Mouse (Mus musculus) embryonic fibroblast, embryonic 13.5 days (primary cell): ENCODE measurements around the gene Rad54l2. TPM values are rescaled to one million over a fixed set of nuclear protein-coding genes. Genes with fewer than 3 reads are reported as not detected.

ENCODE experiments used
- H3K27ac ChIP-seq: 2 replicates; pipeline ENCODE4 v1.5.1; 2012; ENCODE audit warnings: low read length, control low read depth, inconsistent platforms; ENCODE audit not compliant: insufficient read depth
- H3K4me1 ChIP-seq: 2 replicates; pipeline ENCODE4 v1.6.1; 2011; ENCODE audit warnings: low read length; ENCODE audit not compliant: control insufficient read depth, insufficient read depth
- H3K4me3 ChIP-seq: 2 replicates; pipeline ENCODE4 v1.5.1; 2011; ENCODE audit warnings: mild to moderate bottlenecking, control low read depth, low read length; ENCODE audit not compliant: insufficient read depth
- CTCF ChIP-seq: IDR thresholded peaks from 2 replicates; pipeline ENCODE4 v1.5.1; 2011; ENCODE audit warnings: mild to moderate bottlenecking, control low read depth, low read length, moderate library complexity, borderline replicate concordance; ENCODE audit not compliant: insufficient read depth
- POLR2A ChIP-seq: IDR thresholded peaks from 2 replicates; pipeline ENCODE4 v1.6.1; 2011; ENCODE audit warnings: low read depth, mild to moderate bottlenecking, control low read depth, low read length, moderate library complexity
- polyA plus RNA-seq: library from polyadenylated mRNA; stranded (reverse); fragments of >200 nt; gene quantifications from 2 replicates; pipeline ENCODE4 v1.2.4, GENCODE M21; 2011; ENCODE audit warnings: low read depth; ENCODE audit not compliant: missing spikeins, insufficient read length

Gene Rad54l2
- polyA plus RNA-seq, 1 experiment = 17.7 TPM

DNA sequence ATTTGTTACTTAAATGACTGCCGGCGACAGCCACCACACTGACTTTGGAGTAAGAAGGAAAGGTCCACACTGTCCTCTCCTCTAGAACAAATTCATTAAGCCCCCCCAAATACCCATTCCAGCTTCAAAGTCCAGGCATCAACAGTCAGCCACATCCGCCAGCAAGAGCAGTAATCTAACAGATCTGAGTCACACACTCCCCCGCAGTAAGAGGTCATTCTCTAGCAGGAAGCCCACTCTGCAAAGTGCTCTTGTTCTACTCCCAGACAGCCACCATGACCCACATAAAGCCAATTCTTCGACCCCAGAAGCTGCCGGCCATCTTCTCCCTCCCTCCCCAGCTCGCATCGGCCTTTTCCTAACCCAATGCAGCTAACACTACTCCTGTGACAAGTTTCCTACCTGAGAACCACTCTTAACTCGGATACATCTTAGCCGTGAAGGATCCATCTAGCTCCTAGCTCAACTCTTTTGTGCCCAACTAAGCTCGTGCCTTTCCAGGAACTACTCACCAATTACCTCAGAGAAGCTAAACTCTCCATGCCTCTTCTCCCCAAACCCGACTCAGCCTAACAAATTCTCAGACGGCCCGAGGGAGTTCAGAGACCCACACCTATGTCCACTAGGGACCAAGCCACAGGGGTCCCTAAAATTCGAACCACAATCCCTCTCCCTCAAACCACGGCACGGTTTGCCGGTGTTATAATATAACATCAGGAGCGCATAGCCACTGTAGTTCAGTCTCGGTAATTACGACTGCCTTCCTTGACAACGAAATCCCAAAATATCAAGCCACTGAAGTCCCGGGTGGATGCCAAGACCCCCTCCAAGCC lies 799 bp downstream of the Rad54l2 start:
- Histone ChIP-seq H3K4me3 (peak overlapping the region; percentile 97), H3K27ac (peak overlapping the region; percentile 89), H3K4me1 (no peaks in the 10 kb centered on the region; the same call in 1 of the 2 replicates)
- TF ChIP-seq POLR2A (0 out of 2 replicates have a peak, but pooled peaks have one; percentile 25), CTCF (no peak)

DNA sequence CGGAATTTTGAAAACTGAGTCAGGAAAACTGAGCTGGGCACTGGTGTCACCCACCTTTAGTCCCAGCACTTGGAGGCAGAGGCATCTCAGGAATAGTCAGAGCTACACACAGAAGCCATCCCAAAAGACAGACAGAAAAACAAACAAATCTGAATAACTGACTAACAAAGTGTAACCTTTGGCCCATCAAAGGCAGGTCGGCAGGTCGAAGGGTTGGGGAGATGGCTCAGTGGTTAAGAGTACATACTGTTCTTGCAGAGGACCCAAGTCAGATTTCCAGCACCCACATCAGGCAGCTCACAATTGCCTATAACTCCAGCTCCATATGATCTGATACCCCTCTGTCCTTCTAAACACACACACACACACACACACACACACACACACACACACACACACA lies 3.8 kb downstream of the Rad54l2 start:
- TF ChIP-seq CTCF (no peak), POLR2A (no peak)
- Histone ChIP-seq H3K27ac (no peak overlapping the region), H3K4me3 (no peak overlapping the region), H3K4me1 (no peaks in the 10 kb centered on the region; the same call in 1 of the 2 replicates)

DNA sequence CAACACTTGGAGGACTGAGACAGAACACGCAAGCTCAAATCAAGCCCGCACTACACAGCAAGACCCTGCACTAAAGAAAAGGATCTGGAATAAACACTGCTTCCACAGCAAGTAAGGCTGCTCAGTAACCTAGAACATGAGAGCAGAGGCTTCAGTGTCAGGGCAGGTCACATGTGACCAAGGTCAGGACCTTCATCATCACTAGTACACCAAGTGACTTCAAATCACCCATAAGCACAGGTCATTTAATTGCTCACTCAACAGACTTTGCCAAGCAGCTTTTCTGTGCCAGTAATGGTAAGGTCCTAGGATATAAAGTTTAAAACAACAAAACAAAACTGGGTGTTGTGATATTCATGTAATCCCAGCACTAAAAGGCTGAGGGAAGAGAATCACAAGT lies 5.4 kb downstream of the Rad54l2 start:
- no peak overlapping the region for H3K4me3 ChIP-seq
- no peak for TF ChIP-seq CTCF
- TF ChIP-seq POLR2A = no peak
- H3K4me1 ChIP-seq = no peaks in the 10 kb centered on the region; the same call in 1 of the 2 replicates
- H3K27ac ChIP-seq = no peak overlapping the region

DNA sequence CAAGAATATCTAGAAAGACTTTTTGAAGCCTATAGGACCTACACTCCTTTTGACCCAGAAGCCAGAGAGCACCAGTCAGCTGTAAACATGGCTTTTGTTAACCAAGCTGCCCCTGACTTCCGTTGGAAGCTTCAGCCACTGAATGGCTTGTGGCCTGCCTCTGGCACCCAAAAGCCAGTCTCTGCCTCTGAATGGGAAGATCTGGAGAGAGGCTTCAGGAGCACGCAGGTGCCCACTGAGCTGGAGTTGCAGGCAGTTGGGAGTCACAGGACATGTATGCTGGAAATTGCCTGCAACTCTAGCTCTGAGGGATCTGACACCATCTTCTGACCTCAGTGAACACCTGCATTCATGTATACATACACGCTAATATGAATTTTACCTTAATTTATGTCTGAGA lies 8.9 kb downstream of the Rad54l2 start:
- TF ChIP-seq CTCF = no peak
- TF ChIP-seq POLR2A = no peak
- H3K4me3 ChIP-seq = no peak overlapping the region
- H3K4me1 ChIP-seq = no peaks in the 10 kb centered on the region
- no peak overlapping the region for H3K27ac ChIP-seq

DNA sequence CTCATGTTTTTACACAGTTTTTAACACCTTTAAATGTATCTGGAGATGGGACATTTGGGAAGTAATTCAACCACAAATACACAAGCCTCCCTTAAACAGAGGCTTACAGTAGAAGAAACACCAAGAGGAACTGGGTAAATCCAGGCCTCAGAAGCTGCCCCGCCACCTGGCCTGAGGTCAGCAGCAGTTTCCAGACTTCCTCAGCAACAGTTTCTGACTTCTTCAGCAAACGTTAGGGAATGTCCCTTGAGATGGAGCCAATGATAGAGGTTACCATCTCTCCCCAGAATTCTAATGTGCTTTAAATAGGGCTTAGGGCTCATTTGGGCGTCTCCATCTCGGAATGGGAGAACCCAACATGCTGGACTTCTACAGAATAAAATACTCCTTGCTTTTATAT lies 10.7 kb downstream of the Rad54l2 start:
- TF ChIP-seq POLR2A = no peak
- TF ChIP-seq CTCF = no peak
- H3K4me3 ChIP-seq = no peak overlapping the region
- no peaks in the 10 kb centered on the region for H3K4me1 ChIP-seq
- H3K27ac ChIP-seq = no peak overlapping the region

DNA sequence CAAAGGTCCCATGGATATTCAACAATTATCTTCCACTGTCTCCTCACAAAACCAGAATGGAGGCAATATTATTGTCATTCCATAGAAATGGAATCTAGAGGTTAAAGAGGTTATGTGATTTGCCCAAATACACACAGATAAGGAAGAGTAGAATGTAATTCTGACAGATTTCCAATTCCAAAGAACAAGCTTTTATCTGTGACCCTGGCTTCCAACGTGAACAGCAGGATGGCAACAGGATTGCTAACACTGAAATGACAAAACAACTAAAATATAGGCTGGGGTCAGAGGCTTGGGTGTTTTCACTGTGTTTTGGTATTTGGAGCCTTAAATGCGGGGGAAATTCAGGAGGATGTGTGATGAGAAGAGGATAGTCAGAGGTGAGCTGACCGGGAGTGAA lies 11.6 kb downstream of the Rad54l2 start:
- H3K27ac ChIP-seq = no peak overlapping the region
- TF ChIP-seq POLR2A (no peak), CTCF (no peak)

DNA sequence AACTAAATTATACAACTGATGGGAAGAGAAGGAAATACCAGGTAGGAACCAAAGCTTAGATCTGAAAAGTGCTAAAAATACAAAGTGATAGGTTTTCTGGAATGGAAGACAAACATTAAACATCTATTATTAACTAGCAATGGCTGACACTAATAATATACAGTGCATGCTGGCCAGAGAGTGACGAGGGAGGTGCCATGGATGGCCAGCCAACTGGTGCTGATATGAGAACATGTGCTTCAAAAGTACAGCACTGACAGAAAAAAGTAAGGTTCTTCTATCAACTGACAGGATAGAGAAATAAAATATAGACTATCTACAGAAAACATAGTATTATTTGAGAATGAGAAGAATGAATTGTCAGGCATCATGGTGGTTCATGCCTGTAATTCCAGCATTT lies 12.9 kb downstream of the Rad54l2 start:
- Histone ChIP-seq H3K4me1 (no peaks in the 10 kb centered on the region), H3K4me3 (no peak overlapping the region), H3K27ac (no peak overlapping the region)
- no peak for TF ChIP-seq POLR2A
- TF ChIP-seq CTCF = no peak

More for the DNA sequence above, 11.6 kb downstream of the Rad54l2 start:
- Histone ChIP-seq H3K4me1 (no peaks in the 10 kb centered on the region), H3K4me3 (no peak overlapping the region)

DNA sequence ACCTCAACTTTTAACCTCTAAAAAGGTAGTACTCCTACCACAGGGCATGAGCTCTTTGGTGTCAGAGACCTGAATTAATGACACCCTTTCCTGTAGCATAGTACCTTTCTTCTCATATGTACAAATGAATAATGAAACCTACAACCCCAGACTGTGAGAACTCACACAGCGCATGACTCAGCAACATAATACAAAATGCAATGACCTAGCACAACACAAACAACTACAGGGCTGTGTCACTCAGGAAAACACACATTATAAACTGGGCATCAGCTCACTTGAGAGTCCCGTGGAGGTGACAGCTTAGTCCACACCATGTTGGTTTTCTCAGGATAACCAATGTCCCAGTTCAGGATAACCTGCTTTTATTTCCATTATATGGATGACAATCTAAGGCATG lies 17.2 kb downstream of the Rad54l2 start:
- H3K4me1 ChIP-seq = no peaks in the 10 kb centered on the region
- no peak overlapping the region for H3K27ac ChIP-seq
- TF ChIP-seq CTCF (no peak), POLR2A (no peak)
- no peak overlapping the region for H3K4me3 ChIP-seq

DNA sequence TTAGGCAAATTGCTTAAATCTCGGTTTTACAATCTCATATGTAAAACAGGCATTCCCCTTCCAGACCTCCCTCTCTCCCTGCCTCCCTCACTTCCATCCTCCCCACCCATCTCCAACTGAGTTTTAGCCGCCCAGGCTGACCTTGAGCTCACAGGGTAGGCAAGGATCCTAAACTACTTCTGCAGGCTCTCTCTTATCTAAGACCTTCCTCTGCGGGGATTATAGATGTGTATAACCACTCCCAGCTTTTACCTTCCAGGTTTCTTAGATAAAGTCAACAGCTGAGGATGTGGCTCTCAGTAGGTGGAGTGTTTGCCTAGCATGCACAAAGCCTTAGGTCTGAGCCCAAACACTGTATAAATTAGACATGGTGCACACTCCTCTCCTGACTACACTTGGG lies 18.8 kb downstream of the Rad54l2 start:
- TF ChIP-seq CTCF (no peak), POLR2A (no peak)
- Histone ChIP-seq H3K4me3 (no peak overlapping the region), H3K4me1 (no peaks in the 10 kb centered on the region), H3K27ac (no peak overlapping the region)

DNA sequence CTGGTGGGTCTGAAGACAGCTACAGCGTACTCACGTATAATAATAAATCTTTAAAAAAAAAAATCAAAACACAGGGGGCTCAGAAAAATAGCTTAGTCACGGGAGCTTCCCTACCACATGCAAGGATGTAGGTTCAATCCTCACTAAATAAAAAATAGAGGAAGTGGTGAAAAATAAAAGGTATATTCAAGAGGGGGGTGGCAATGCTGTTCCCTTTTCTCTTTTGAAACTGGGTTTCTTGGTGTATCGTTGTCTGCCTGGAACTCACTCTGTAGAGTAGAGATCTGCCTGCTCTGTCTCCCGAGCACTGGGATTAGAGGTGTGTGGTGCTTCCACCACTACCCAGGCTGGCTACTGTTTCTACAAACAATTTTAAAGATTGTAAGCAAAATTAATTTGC lies 19.2 kb downstream of the Rad54l2 start:
- TF ChIP-seq CTCF (no peak), POLR2A (no peak)
- no peak overlapping the region for H3K4me3 ChIP-seq
- H3K4me1 ChIP-seq = no peaks in the 10 kb centered on the region
- no peak overlapping the region for H3K27ac ChIP-seq
